Mouse (Mus musculus) telencephalon, adult 2 months (tissue): ENCODE results near the gene Slc12a7.
"Not testable (repeated sequence)": the region's sequence is repeated elsewhere in the genome, so short reads cannot be mapped to it uniquely, and the experiment has no call there.

ENCODE experiments used
- DNase-seq: peaks from one replicate; pipeline ENCODE4 v3.0.0-alpha.2; 2011; ENCODE audit warnings: low read depth, low spot score

Slc12a7 gene

GRCm38 (mm10) chr13:73714020-73714419 lies 18.9 kb upstream of the Slc12a7 start:
- no peak for DNase-seq

DNA sequence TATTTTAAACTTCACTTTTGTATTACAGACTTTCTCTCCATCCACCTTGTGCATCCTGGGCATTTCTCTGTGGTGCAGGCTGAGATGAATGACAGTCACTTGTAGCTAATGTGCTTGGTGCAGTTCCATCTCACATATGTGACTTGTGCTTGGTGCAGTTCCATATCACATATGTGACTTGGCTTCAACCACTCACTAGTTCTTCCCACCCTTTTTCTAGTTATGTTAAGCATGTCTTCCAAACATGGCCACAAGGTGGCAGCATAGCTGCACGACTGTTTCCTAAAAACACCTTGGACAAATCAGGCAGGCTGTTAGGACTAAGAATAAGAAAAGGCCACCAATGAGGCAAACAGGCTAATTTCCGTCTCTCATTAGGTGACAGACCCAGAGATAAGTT lies 14.7 kb upstream of the Slc12a7 start:
- peak; percentile 69 for DNase-seq

GRCm38 (mm10) chr13:73720241-73720640 lies 12.7 kb upstream of the Slc12a7 start:
- DNase-seq, result no peak

DNA sequence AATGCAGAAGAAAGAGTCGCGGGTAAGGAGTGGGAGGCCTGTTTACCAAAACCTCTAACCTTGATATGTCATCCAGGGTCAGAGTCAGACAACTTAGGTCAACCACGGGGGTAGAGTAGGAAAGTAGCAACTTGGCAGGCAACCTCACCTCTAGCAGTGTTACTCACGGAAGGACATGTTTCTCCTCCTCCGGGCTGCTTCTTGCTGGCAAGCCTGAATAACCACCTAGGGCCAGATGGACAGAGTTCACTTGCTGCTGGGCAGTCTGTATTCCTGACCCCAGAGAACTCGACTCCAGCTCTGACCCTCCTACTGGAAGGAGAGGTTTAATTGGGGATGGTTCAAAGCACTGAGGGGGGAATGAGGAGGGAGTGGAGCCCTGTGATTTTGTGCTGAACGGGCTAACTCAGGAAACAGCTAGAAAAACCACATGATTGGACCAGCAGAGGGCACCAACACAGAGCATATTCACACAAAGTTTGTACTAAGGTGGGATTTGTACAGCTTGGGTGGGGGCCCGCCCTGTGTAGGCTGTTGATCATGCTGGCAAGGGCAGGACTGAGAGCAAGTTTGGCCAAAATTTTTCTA lies 9.7 kb upstream of the Slc12a7 start:
- peak; percentile 5 for DNase-seq

- no peak for DNase-seq
Observed at GRCm38 (mm10) chr13:73725315-73725714, 7.6 kb upstream of the Slc12a7 start.

DNA sequence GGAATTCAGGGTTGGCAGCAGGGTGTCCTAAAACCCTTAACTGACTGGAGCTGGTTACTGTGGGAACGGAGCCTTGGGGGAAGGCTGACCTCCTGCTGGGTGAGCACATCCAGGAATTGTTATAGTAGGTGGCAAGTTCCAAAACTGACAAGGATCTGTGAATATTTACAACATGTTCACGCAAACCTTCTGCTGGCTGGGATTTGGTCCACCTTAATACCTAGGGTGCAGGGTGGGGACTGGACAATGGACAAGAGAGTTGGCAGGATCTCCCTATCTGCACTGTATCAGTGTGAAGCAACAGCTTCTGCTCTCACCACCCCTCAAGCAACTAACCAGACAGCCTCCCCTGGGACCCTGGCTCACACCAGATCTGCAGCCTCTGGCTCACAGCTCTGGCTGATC lies 5.3 kb upstream of the Slc12a7 start:
- no peak for DNase-seq

- no peak for DNase-seq
Observed at GRCm38 (mm10) chr13:73728633-73729032, 4.3 kb upstream of the Slc12a7 start.

- DNase-seq, result no peak
Observed at GRCm38 (mm10) chr13:73730913-73731312, 2.0 kb upstream of the Slc12a7 start.

- no peak for DNase-seq
Observed at GRCm38 (mm10) chr13:73732235-73732634, 659 bp upstream of the Slc12a7 start.

DNA sequence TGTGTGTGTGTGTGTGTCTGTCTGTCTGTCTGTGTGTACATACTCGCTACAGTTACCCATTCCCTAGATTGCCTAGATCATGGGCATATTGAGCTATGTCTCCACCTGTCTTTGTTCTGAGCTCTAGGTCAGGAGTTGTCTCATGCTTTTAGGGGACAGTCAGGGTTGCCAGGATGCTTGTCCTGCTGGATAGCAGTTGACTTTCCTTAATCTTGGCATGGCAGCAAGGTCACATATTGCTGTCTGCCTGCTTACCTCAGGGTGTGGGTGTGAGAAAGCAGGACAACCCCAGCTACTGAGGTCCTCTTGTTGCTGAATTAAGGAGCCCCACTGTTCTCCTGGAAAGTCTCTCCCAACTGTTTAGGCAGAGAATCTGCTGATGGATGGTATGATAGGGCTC lies 1.5 kb downstream of the Slc12a7 start:
- DNase-seq, result no peak

DNA sequence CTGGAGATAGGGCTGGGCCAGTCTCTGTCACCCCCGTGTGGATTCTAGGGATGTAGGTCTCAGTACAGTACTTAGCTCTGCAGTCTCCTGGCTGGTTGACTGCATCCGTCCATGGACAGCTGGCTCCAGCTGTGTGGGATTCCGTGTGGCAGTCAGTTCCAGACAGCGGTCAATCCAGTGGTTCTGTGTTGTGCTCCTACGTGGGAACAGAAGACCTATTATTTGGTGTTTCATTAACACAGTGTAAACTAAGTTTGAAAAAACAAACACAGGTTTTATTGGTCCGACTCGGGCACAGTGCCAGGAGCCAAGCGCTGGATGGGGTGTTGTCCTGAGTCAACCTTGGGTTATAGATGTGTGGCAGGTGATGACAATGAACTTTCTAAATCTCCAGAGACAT lies 2.4 kb downstream of the Slc12a7 start:
- no peak for DNase-seq

GRCm38 (mm10) chr13:73735928-73736327 lies 3.0 kb downstream of the Slc12a7 start:
- no peak for DNase-seq

DNA sequence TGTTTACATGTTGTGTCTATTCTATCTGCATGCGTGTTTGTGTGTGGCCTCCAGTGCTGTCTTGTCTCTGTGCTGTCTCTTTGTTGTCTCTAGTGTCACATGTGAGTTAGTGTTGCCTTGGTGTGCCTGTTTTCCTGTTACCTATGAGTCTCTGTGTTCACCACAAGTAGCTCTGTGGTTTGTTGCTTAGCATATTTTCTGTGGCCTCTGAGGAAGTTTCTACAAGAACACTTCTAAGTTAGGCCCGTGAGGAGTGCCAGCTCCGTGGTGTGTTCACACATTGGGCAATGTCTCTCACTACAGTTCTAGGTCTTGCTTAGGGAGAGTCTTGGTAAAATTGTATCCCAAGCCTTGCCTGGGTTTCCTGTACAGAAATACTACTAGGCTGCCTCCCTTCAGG lies 4.0 kb downstream of the Slc12a7 start:
- no peak for DNase-seq

DNA sequence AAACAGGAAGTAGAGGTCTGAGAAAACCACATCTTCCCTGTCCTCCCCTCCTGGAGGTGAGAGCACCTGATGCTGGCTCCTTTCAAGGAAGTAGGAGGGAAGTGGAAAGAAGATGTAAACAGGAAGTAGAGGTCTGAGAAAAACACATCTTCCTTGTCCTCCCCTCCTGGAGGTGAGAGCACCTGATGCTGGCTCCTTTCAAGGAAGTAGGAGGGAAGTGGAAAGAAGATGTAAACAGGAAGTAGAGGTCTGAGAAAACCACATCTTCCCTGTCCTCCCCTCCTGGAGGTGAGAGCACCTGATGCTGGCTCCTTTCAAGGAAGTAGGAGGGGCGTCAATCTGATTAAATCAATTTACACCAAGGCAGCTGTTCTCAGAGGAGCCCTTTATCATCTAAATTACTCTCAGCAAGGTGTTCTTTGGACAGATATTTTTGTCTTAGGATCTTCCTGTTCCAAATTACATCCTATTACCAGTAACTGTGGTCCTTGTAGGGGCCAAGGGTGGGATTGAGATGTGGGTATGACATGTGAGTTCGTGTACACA lies 7.6 kb downstream of the Slc12a7 start:
- not testable (repeated sequence) for DNase-seq

- DNase-seq, result no peak
Observed at GRCm38 (mm10) chr13:73742944-73743343, 10.1 kb downstream of the Slc12a7 start.

GRCm38 (mm10) chr13:73743662-73744061 lies 10.8 kb downstream of the Slc12a7 start:
- DNase-seq, result peak; percentile 18

GRCm38 (mm10) chr13:73748663-73749440 lies 16.0 kb downstream of the Slc12a7 start:
- DNase-seq, result no peak

DNA sequence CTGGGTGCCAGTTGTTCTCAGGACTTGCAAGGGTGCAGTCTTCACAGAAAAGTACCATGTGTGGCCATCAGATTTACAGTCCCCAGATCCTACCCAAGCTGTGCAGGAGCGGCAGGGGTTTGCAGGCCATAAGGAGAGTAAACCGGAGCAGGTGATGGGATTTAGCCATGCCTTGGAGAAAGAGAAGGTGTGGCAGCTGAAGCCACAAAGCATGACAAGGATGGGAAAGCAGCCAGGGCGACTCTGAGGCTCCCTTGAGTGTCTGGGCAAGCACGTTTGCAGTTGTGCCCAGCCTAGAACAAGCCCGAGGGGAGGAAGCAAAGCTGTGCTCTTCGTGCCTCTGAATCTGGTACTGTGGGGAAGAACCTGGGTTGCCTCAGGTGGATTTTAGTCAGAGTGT lies 17.5 kb downstream of the Slc12a7 start:
- DNase-seq, result no peak

- no peak for DNase-seq
Observed at GRCm38 (mm10) chr13:73751284-73751683, 18.4 kb downstream of the Slc12a7 start.

- no peak for DNase-seq
Observed at GRCm38 (mm10) chr13:73755809-73756208, 22.9 kb downstream of the Slc12a7 start.

DNA sequence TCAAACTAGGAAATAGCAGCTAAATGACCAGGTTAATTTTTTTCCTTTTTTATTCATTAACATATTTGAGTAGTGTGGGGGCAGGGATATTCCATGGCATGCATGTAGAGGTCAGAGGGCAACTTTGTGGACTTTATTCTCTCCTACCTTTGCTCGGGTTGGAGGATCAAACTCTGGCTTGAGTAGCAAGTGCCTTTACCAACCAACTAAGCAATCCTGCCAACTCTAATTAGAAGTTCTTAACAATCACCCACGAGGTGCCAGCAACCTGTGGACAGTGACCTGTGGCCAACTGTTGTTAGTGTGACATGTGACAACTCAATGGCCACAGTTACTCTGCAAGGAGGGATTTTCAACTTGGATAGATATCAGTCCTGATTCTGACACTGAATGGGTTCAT lies 24.0 kb downstream of the Slc12a7 start:
- no peak for DNase-seq

- DNase-seq, result no peak
Observed at GRCm38 (mm10) chr13:73757362-73757761, 24.5 kb downstream of the Slc12a7 start.

DNA sequence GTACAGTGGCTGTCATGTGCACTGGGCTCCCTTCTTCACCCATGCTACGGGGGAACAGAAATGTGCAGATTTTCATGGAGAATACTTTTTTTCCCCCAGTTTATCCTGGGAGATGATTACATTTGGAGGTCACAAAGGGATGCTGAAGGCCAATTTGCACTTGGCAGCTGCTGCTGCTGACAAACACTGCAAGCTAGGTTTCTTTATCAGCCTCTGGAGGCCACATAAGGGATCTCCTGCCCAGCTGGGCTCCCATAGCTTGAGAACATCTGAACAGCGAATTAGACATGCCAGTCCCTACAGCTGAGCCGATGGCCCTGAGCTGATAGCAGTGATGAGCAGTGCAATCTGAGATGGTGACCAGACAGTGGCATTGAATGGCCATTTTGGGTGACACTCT lies 26.7 kb downstream of the Slc12a7 start:
- DNase-seq, result no peak
